Mouse (Mus musculus): ENCODE measurements around the gene Stk35.

DNA sequence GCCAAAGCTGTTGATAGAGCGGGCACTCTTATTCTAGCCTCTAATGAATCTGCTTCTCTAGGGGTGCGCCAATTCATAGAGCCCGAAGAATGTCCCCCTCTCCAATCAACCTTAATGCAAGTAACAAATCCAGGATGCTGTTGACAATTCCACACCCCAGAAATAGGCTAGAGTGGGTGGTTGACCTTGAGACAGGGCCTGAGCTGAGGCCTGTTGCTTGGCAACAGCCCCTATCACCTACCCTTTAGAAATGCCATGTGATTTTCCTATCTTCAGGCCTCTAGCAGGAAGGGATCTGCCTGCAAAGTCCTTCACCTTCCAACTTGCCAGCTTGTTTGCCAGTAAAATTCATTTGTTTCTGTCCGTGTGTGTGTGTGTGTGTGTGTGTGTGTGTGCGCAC is 70.9 kb downstream of the Stk35 start:
- no peak for TF ChIP-seq CTCF (conservative IDR thresholded peaks at IDR 0.05; ENCODE audit: insufficient read depth, insufficient read length, low read depth, low read length)
- TF ChIP-seq POLR2A (IDR thresholded peaks at IDR 0.05; ENCODE audit: low read depth, low read length): no peak

Data from kidney, adult 2 months (tissue).